Mouse (Mus musculus): ENCODE results near the gene Dcaf8.

Dcaf8 gene

GRCm38 (mm10) chr1:172194435-172194834 lies 46.6 kb downstream of the Dcaf8 start:
- DNase-seq (ENCODE audit: extremely low read depth, low read depth, low spot score) = no peak

GRCm38 (mm10) chr1:172197146-172197545 lies 49.3 kb downstream of the Dcaf8 start:
- no peak for DNase-seq (ENCODE audit: extremely low read depth, low read depth, low spot score)

DNA sequence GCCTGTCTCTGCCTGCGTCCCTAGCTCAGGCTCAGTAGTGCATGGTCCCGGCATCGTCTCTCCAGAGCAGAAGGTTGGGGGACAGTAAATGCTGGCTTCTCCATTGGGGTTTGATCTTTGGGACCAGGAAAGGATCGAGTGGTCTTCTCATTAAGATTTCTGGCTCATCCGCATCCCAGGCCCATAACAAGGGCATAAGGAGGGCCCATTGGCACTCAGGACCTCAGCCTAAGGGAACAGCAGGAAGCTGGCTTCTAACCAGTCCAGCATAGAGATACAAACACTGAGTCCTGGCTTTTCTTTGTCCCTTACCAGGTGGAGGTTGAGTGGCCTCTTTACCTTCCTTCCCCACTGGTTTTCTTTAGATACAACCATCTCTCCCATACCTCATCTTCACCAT lies 50.0 kb downstream of the Dcaf8 start:
- DNase-seq (ENCODE audit: extremely low read depth, low read depth, low spot score) = no peak

DNA sequence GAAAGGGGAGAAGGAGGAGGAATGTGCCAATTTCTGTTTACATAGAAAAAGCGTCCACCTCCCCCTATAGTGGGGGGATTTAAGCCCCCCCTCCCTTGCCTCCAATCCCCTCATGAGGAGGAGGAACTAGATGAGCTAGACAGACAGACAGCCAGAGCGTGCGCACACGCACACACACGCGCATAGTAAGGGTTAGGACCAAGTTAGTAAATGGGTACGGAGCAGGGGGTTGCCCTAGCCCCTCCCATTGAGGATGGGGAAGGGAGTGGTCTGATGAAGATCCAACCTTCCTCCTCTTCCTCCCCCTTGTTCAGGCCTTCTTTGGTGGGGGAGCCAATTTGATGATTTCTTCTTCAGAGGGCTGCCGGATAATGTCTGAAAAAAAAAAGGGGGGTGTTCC lies 50.4 kb downstream of the Dcaf8 start:
- DNase-seq (ENCODE audit: extremely low read depth, low read depth, low spot score) = no peak

DNA sequence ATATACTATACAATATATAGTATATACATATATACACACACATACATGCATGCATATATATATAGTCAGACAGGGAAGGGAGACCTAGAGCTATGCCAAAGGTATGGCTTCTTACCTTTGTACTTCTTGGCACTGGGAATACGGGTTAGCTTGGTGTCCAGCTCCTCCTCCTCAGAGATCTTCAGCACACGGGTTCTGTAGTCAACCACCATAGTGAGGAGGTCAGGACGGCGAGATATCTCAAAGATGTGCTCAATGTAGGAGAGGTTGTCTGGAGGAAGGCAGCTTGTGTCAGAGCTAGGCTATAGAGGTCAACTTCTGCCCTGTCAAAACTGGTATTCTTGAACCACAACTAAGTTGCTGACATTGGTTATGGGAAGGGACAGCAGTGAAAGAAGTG lies 51.1 kb downstream of the Dcaf8 start:
- no peak for DNase-seq (ENCODE audit: extremely low read depth, low read depth, low spot score)

GRCm38 (mm10) chr1:172200161-172200560 lies 52.3 kb downstream of the Dcaf8 start:
- DNase-seq (ENCODE audit: extremely low read depth, low read depth, low spot score) = no peak

DNA sequence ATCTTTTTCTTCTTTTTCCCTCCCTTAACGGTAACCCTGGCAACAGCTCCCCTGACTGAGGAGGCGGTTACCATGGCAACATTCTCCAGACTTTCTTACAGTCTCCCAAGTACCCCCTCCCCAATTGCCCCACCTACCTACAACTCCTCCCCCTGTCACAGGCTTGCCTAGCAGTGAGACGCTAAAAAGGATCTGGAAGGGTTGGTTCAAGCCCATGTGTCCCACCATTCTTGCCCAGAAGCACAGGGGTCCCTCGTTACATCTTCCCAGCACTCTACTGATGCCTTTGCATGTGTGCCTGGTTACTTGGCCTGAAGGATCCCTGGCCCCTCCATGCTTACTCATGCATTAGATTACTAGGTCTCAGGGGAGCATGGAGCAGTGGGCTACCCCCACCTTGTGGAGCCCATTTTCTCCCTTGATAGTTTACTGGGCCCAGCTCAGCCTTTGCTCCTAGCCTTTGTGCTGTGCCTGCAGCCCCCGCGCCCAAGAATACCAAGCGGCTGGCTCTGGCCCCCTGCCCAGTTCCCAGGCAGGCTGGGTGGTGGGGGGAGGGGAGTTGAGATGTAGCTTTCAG lies 53.1 kb downstream of the Dcaf8 start:
- no peak for DNase-seq (ENCODE audit: extremely low read depth, low read depth, low spot score)

GRCm38 (mm10) chr1:172201967-172202880 lies 54.3 kb downstream of the Dcaf8 start:
- no peak for DNase-seq (ENCODE audit: extremely low read depth, low read depth, low spot score)

DNA sequence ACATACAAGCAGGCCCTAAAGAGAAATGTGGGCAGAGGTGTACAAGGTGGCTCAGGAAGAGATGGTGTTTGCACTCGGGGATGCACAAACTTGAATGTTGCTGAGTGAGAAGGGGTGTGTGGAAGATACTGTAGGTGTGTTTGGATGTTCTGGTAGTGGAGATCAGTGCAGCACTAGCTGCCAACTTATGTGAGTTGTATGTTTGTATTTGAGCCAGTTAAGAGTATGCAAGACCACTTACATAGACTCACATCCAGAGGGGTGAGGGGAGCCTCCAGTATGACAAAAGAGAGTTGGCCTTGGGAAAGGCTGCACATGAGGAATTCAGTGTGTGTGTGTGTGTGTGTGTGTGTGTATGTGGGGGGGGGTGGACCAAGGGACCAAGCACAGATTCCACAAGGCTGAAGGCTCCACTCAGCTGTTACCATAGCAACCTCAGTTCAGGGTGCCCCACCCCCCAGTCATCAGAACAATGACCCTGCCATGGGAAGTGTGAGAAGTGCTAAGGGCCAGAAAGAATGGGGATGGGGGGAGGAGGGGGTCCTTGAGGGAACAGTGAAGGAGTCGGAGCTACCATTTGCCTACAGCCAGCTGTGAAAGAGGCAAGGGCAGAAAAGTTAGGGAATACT lies 55.1 kb downstream of the Dcaf8 start:
- DNase-seq (ENCODE audit: extremely low read depth, low read depth, low spot score) = no peak

DNA sequence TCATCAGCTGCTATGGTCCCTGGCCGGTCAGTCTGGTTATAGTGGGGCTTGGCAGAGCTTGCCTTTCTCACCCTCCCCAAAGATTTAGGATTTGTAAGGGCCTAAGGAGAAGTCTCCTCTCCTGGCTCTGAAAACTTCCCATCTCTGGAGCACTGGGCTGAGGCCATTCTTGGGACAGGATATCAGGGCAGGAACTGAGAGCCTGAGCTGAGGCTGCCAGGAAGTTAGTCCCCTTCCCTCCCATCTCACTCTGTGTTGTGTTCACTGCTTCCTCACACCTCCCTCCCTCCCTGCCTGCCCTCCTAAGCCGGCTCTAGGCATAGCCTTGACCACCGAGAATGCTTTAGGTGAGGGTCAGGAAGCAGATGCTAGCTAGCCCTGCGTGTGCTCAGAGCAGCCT lies 55.7 kb downstream of the Dcaf8 start:
- DNase-seq (ENCODE audit: extremely low read depth, low read depth, low spot score) = no peak

DNA sequence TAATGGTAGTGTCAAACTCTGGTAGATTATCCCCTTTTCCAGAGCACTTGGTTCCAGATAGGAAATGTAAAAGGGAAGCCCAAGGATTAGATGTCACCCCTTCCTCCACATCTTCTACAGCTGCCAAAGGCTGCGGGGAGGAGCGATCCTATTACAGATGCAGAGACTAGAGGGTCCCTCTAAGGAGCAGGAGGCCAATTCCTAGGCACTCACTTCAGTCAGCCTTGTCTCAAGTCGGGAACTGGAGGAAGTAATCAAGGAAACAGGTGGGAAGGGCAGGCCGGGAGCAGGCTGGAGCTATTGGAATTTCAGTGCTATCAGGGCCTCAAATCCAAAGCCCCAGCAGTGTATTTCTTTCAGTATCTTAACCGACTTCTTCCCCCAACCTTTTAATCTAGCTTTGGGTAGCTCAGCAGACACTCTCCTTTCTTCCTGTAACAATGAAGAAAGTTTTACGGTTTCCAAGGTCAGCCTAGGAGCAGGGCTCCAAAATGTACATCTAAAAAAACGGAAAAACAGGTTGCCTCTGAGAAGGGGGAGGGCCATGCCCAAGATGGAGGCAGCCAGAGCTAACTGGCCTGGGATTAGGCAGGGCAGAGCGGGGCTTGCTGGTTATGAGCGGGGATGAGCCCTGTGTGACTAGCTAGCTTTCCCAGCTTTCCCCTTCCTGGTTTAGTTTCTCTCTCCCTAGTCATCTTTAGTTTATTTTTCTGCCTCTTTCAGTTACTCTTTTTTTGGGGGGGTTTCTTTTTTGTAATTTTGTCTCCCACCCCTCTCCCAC lies 56.3 kb downstream of the Dcaf8 start:
- DNase-seq (ENCODE audit: extremely low read depth, low read depth, low spot score) = no peak

DNA sequence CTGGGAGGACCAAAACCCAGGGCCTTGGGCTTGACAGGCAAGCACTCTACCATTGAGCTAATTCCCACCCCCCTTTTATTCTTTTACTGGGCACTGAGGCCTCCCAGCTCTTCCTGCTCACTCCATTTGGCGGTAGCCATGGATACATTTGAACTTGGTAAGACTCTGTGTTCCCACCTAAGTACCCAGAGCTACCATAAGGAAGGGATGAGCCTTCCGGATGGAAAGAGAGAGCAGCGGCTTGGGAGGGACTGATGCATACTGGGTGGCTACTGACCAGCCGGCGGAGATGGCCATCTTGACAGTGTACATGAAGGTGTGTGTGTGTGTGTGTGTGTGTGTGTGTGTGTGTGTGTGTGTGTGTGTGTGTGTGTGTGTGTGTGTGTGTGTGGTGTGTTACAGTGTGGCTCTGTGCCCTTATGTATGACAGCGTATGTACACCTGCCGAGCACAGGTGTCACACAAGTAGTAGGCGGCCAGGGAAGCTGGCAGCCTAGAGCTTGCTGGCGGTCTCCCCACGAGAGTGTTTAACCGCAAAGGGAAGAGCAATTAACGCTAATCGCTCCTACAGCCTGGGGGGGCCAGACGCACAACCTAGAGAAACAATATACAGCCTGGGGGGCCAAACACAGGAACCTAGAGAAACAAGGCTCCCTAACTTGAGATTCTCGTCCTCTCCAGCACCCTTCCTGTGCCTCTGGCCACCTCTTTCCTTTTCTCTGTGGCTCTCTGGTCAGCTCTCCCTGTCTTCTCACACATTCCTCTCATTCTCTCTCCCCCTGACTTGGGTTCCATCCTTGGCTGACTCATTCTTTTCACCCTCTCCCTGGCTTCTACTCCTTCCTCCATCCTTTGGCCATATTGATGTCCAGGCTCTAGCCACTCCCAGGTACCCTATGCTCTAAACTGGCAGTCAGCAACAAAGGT lies 57.2 kb downstream of the Dcaf8 start:
- no peak for DNase-seq (ENCODE audit: extremely low read depth, low read depth, low spot score)

GRCm38 (mm10) chr1:172205741-172206087 lies 57.8 kb downstream of the Dcaf8 start:
- no peak for DNase-seq (ENCODE audit: extremely low read depth, low read depth, low spot score)

DNA sequence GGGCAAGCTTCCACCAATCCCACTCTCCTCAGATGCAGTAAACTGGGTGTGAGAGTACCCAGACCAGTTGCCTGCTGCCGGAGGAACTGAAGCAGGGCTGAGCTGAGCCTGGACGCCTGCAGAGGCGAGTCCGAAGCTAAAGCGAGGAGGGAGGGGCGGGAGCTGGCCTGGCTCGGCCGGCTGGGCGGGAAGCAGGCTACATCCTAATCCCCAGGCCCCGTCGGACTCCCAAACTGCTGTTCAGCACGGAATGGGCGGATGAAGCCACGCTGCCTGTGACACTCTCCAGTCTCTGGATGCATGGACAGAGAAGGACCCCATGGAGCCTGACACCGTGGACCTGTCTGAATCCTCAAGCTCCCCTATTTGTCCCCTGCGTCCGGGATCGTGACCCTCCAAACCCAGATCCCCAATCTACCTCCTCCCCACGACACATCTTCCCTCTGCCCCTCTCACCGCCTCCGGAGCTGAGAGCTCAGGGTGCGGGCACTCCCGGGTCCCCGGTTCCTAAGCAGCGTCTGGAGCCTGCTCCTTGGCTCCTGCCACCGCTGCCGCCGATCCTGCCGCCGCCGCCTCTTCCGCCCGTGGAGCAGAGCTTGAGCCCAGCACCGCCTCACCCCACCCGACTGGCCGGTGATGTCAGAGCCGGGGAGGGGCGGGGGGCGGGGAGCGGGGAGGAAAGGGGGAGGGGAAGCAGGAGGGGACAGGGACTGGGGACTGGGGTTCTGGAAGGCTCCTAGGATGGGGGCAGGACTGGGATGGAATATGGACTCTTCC lies 58.4 kb downstream of the Dcaf8 start, which contains the start of gene Pea15a:
TSS of gene Pea15a (minus strand) at position 664 of the 777 bp plus-strand sequence.
- DNase-seq (ENCODE audit: extremely low read depth, low read depth, low spot score) = no peak

- DNase-seq (ENCODE audit: extremely low read depth, low read depth, low spot score) = no peak
Measured at GRCm38 (mm10) chr1:172207111-172207584, 59.3 kb downstream of the Dcaf8 start.

GRCm38 (mm10) chr1:172212776-172213175 lies 64.9 kb downstream of the Dcaf8 start:
- no peak for DNase-seq (ENCODE audit: extremely low read depth, low read depth, low spot score)

DNA sequence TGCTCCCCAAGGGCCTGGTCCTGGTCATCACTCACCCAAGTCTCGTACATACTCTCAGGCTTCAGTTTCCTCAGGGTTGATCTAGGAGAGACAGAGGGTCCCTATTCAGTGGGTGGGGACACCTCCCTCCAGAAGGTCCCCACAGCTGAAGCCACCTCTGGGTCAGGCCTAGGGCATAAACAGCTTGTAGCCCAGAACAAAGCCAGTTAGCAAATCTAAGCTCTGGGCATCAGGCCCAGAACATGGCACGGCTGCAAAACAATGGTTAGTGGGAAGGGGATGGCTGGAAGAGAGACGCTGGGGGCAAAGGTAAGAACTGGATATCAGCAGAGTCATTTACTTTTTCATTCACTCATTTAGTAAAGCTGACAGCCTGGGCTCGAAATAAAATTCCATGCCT lies 65.9 kb downstream of the Dcaf8 start:
- DNase-seq (ENCODE audit: extremely low read depth, low read depth, low spot score) = no peak

DNA sequence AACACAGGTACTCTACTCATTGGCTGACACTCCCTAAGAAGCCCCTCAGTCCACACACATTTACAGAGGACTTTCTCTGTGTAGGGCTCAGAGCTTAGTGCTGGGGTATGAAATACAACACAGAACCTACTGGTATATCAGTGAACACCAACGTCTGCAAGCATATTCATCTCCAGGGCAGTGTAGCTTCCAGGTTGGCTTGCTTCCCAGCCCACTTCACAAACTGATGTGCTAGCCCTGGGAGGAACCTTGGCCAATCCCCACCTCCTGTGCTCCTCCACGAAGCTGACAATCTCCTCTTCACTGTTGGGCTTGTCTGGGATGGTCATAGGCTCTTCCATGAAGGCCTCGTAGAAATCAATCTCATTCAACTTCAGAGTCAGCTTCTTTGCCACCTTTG lies 66.9 kb downstream of the Dcaf8 start:
- no peak for DNase-seq (ENCODE audit: extremely low read depth, low read depth, low spot score)

GRCm38 (mm10) chr1:172217148-172217547 lies 69.3 kb downstream of the Dcaf8 start:
- DNase-seq (ENCODE audit: extremely low read depth, low read depth, low spot score) = no peak
